Mouse (Mus musculus) 3134 (cell line): ENCODE results near the gene Cnn2.

Experiments used
- DNase-seq: peaks from one replicate; pipeline ENCODE4 v3.0.0-alpha.2; 2011; ENCODE audit warnings: low spot score; ENCODE audit not compliant: insufficient read length; ENCODE audit errors: extremely low read depth

Cnn2 gene

DNA sequence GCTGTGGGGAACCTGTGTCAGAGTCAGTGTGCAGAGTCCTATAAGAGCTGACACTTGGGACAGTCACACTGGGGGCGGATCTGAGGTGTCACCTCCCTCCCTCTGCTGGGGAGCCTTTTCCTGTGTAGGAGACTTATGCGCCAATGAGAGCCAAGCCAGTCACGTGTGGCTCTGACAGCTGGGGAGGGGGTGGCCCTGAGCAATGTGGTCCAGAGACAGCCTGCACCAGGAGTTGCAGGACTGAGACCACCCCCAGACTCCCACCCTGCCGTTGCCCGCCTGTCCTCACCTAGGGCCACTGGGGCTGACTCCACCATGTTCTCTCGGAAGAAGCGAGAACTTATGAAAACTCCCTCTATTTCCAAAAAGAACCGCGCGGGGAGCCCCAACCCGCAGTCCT lies 28.1 kb downstream of the Cnn2 start, which contains the start of gene Arhgap45:
TSS of gene Arhgap45 (plus strand) at position 143 of the 400 bp plus-strand sequence.
- DNase-seq, result no peak

GRCm38 (mm10) chr10:80016931-80017330 lies 28.5 kb downstream of the Cnn2 start:
- DNase-seq, result no peak

DNA sequence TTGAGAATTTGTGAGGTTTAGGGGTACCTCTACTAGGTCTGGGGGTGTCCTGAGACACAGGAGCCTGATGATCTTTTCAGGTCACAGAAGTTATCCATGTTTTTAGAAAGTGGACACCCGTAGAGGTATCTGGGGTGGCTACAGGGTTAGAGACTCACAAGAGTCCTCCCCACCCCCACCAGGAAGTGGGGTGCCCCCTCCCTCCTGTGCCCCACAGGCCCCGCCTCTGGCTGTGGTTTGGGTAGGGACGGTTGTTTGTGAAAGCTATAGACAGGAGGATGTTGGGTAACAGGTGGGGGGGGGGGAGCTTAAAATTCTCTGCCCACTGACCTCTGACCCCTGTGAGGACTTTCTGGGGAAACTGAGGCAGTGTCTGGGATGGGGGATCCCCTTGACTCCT lies 29.0 kb downstream of the Cnn2 start:
- DNase-seq, result no peak

GRCm38 (mm10) chr10:80017771-80018170 lies 29.4 kb downstream of the Cnn2 start:
- DNase-seq, result no peak

DNA sequence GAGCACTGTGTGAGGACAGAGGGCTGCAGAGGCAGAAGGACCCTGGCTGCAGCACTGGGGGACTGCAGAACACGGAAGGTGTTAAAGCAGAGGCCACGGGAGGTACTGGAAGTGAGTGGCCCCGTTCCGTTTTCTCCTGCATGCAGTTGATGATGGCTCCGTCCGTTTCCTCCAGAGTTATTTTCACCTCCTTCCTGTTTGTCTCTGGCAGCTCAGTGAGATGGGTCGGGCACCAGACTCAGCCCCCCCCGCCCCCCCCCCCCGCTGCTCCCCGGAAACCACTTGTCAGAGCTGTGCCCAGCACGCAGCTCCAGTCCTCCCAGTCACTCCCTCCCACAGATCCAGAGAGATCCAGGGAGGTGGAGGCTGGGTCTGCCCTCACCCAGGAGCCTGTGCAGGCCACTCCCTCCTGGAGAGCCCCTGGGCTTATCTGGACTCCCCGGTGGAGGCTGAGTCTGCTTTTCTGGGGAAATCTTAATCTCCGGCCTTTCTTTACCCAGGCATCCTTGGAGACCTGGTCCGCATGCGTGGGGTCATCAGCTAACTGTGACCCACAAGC lies 30.4 kb downstream of the Cnn2 start:
- DNase-seq, result peak; percentile 55

DNA sequence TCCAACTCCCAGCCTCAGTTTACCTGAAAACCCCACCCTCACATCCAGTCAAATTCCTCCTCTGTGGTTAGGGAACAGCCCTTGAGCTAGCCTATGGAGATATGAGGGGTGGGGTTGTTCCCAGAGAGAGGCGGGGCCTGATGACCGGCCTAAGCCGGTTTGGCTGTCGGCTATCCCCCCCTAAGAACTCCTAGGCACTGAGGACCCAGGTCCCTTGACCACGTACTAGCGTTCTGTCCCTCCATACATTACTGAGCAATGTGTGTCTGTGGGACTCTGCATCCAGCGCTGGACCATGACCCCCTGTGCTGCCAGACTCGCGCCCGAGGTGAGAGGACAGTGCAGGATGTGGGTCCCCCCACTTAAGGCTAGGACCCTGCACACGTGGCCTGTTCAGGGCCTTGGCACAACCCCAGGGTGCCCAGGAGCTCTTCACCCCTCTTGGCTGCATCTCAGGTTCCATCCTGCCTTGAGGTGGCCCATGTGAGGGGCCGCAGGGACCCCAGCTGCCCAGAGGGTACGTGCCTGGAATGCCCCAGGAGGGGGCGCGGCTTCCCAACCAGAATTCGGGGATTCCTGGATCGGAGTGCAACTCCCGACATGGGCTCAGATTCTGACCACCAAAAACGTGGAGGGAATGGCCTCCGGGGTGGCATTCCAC lies 31.2 kb downstream of the Cnn2 start:
- no peak for DNase-seq

DNA sequence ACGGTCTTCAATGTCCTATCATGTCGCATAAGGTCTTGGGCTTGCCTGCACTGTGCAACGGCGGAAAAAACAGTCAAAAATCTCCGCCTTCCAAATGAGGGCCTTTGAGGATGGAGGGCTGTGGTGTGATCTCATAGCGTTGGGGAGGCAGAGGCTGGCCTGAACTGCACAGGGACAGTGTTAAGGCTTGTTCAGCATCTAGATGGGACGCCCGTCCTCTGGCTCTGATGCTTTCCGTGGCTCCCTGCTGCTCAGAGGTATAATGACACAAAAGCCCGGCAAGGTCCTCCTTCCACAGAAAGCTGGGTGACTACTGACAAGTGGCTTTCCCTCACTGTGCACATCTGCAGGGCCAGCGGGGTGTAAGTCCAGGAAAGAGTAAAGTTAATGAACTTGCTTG lies 31.8 kb downstream of the Cnn2 start:
- no peak for DNase-seq

DNA sequence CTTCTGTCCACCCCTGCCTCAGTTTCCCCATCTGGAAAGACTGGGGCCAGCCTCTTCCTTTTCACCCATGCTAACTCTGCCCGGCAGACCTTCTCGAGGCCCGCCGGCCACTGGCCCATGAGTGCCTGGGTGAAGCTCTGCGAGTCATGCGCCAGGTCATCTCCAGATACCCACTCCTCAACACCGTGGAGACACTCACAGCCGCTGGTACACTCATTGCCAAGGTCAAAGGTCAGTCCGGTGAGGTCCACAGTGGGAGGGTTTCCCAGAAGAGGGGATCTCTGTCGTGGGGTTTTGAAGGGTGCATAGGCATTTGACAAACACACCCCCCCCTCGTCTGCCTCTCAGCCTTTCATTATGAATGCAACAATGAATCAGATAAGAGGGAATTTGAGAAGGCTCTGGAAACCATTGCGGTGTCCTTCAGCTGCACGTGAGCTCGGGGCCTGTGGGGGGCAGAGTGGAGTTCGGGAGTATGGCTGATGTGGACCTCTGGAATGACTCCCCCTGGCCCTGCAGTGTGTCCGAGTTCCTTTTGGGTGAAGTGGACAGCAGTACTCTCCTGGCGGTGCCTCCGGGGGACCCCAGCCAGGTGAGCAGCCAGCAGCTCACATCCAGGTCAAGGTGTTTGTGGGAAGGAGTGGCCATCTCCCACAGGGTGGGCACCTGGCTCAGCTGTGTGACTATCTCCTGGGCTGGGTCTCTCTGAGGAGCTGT lies 32.4 kb downstream of the Cnn2 start:
- DNase-seq, result no peak

- DNase-seq, result no peak
Measured at GRCm38 (mm10) chr10:80021320-80021641, 32.9 kb downstream of the Cnn2 start.

DNA sequence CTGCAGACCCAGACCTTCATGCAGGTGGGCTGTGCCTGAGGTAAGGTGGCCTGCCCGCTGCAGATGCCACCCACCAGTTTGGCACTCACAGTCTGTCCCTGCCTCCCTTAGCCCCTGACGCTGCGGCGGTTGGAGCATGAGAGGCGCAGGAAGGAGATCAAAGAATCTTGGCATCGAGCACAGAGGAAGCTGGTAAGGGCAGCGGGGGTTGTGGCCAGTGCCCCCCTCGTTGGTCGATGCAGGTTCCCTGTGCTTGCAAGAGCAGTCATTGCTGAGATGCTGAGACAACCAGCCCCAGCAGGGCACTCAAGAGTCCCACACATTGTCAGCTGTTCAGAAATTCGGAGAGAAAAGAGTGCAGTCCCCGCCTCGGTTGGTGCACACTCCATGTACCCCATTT lies 33.8 kb downstream of the Cnn2 start:
- DNase-seq, result no peak

DNA sequence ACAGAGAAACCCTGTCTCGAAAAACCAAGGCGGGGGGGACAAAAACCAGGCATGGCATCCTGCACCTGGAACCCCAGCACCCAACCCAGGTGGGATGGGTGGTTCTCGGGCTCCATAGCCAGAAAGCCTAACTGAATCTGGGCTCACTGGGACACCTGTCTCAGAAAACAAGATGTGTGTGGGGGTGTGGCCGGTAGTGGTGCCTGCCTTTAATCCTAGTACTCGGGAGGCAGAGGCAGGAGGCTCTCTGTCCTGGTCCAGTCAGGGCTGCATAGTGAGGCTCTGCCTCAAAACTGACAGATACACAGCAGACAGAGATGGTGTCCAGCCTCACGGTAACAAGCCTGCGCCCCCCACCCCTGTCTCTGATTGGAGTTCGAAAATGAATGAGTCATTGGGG lies 34.4 kb downstream of the Cnn2 start:
- no peak for DNase-seq

- DNase-seq, result no peak
Measured at GRCm38 (mm10) chr10:80023758-80024157, 35.4 kb downstream of the Cnn2 start.

- DNase-seq, result no peak
Measured at GRCm38 (mm10) chr10:80024229-80025043, 36.1 kb downstream of the Cnn2 start.

- DNase-seq, result no peak
Measured at GRCm38 (mm10) chr10:80025044-80025347, 36.6 kb downstream of the Cnn2 start.

GRCm38 (mm10) chr10:80025463-80025862 lies 37.1 kb downstream of the Cnn2 start:
- DNase-seq, result no peak

DNA sequence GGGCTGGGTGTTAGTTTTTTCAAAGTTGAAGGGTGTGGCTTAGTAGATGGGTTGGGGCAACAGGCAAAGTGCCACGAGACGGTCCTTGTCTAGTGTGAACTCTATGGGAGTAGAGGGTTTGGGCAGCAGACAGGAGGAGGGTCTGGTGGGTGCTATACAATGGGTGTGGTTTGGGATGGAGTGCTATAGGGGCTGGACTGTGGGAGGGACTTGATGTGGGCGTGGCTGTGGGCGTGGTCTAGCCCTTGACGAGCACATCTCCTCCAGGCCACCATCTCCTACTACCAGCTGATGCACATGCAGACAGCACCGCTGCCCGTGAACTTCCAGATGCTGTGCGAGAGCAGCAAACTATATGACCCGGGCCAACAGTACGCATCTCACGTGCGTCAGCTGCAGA lies 37.5 kb downstream of the Cnn2 start:
- no peak for DNase-seq

GRCm38 (mm10) chr10:80027681-80028520 lies 39.5 kb downstream of the Cnn2 start:
- no peak for DNase-seq

GRCm38 (mm10) chr10:80028521-80028846 lies 40.1 kb downstream of the Cnn2 start:
- DNase-seq, result no peak

DNA sequence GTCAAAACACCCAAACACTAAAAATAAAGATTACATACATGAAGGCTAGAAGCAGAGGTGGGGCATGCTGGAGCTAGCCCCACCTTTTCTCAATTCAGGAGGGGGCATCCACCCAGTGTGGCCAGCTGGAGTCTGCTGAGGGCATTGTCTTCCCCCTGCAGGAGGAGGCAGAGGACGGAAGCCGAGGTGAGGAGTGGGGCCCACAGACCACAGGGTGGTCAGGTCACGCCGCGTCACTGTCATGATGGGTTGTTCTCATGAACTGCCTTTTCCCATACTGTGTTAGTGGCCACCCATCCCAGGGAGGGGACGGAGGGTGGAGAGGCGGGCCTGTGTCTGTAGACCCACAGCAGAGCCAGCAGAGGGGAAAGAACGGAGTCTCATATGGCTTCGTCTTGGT lies 41.8 kb downstream of the Cnn2 start:
- DNase-seq, result no peak

DNA sequence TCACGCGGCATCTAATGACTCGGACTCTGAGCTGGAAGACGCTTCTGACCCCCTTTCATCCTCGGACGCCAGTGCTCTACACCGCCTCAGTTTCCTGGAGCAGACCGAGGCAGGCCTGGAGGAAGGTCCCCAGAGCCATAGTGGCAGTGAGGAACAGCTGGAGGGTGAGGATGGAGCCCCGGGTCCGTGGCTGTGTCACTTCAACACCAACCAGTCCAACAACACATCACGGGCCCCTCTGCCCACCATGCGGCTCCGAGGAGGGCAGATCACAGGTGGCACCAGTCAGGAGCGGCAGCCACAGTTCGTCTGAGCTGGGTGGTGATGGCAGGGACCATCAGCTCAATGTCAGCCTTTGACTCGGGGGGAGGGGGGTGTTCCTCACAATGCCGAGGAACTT lies 42.4 kb downstream of the Cnn2 start:
- no peak for DNase-seq
